In genomic region chr2:104282835-104283234, GRCm38 (mm10) we compare ENCODE assay signal across 26 mouse cellular contexts.
A peak's percentile ranks its signal among the peaks of the same experiment; 100 is the strongest.
DNase-seq lines count a peak whose midpoint lies in the region; ATAC-seq and TF ChIP-seq lines count a peak whose summit lies in the region.
"Had no signal": no experiment of that assay in that cellular context is flagged by ENCODE, and none has a peak within 500 bp of the region (broad histone marks: within the 10 kb centered on the region; RNA-seq: fewer than 3 reads in every experiment).

No protein-coding gene starts in this region.

- ATAC-seq in forebrain, embryonic 14.5 days: peak; percentile 37; the same call in 1 of the 2 replicates
- ATAC-seq in forebrain, embryonic 11.5 days (replicated peaks; ENCODE audit: low FRiP score): no peak
- ATAC-seq in hindbrain, postnatal 0 days: no peak
- no peak for ATAC-seq in hindbrain, embryonic 12.5 days (ENCODE audit: low FRiP score)
- ATAC-seq in forebrain, postnatal 0 days: peak; percentile 54; the same call in 1 of the 2 replicates
- ATAC-seq: intestine, postnatal 0 days; Patski had no signal

- H3K27me3 ChIP-seq in forebrain, embryonic 14.5 days (replicated peaks; ENCODE audit: control insufficient read depth, insufficient read depth, low read length): no peaks in the 10 kb centered on the region
- no peaks in the 10 kb centered on the region for H3K27me3 ChIP-seq in forebrain, embryonic 11.5 days (ENCODE audit: control insufficient read depth, insufficient read depth, low read length)
- H3K27me3 ChIP-seq in hindbrain, postnatal 0 days (ENCODE audit: insufficient read depth, low read length): no peaks in the 10 kb centered on the region
- H3K27me3 ChIP-seq in hindbrain, embryonic 12.5 days: no peaks in the 10 kb centered on the region
- no peaks in the 10 kb centered on the region for H3K27me3 ChIP-seq in forebrain, postnatal 0 days (ENCODE audit: insufficient read depth, low read length)
- H3K27me3 ChIP-seq: CH12.LX; embryonic facial prominence, embryonic 12.5 days; embryonic facial prominence, embryonic 15.5 days; heart, embryonic 13.5 days had no signal

- H3K9me3 ChIP-seq in forebrain, embryonic 14.5 days (replicated peaks; ENCODE audit: control insufficient read depth, low read length): no peaks in the 10 kb centered on the region
- no peaks in the 10 kb centered on the region for H3K9me3 ChIP-seq in forebrain, embryonic 11.5 days (ENCODE audit: control insufficient read depth, low read length)
- H3K9me3 ChIP-seq in hindbrain, postnatal 0 days (ENCODE audit: low read length): no peaks in the 10 kb centered on the region
- H3K9me3 ChIP-seq in hindbrain, embryonic 12.5 days (replicated peaks): no peaks in the 10 kb centered on the region; the same call in 1 of the 2 replicates
- H3K9me3 ChIP-seq in forebrain, postnatal 0 days (ENCODE audit: low read length): no peaks in the 10 kb centered on the region
- H3K9me3 ChIP-seq: embryonic facial prominence, embryonic 12.5 days; embryonic facial prominence, embryonic 15.5 days; G1E; heart, embryonic 10.5 days; heart, embryonic 13.5 days had no signal

- 59% methylated on average over 2 of the region's 2 CpGs for WGBS in forebrain, embryonic 14.5 days
- WGBS in forebrain, embryonic 11.5 days: 79% methylated on average over 2 of the region's 2 CpGs
- 65% methylated on average over 2 of the region's 2 CpGs for WGBS in hindbrain, postnatal 0 days
- 90% methylated on average over 2 of the region's 2 CpGs for WGBS in hindbrain, embryonic 12.5 days
- 43% methylated on average over 2 of the region's 2 CpGs for WGBS in forebrain, postnatal 0 days

- no peak overlapping the region for H3K4me2 ChIP-seq in forebrain, embryonic 14.5 days (ENCODE audit: low read length)
- no peak overlapping the region for H3K4me2 ChIP-seq in forebrain, embryonic 11.5 days (ENCODE audit: low read depth, low read length, severe bottlenecking)
- H3K4me2 ChIP-seq in hindbrain, postnatal 0 days (ENCODE audit: low read depth, low read length): no peak overlapping the region
- no peak overlapping the region for H3K4me2 ChIP-seq in hindbrain, embryonic 12.5 days (replicated peaks)
- H3K4me2 ChIP-seq in forebrain, postnatal 0 days (ENCODE audit: low read depth): 0 out of 2 replicates have a peak overlapping the region, but pooled peaks have one; percentile 23
- H3K4me2 ChIP-seq: embryonic facial prominence, embryonic 12.5 days; embryonic facial prominence, embryonic 15.5 days; heart, embryonic 13.5 days had no signal

- peak overlapping the region; percentile 36; the same call in 1 of the 2 replicates for H3K27ac ChIP-seq in forebrain, embryonic 14.5 days (ENCODE audit: low read depth, low read length)
- H3K27ac ChIP-seq in forebrain, embryonic 11.5 days (ENCODE audit: low read depth, low read length): no peak overlapping the region
- H3K27ac ChIP-seq in hindbrain, postnatal 0 days: no peak overlapping the region
- no peak overlapping the region for H3K27ac ChIP-seq in hindbrain, embryonic 12.5 days
- H3K27ac ChIP-seq in forebrain, postnatal 0 days (ENCODE audit: low read depth, low read length): peak overlapping the region; percentile 42
- H3K27ac ChIP-seq: embryonic facial prominence, embryonic 12.5 days; embryonic facial prominence, embryonic 15.5 days; heart, adult 2 months; heart, embryonic 10.5 days; heart, embryonic 13.5 days had no signal

- no peaks in the 10 kb centered on the region for H3K36me3 ChIP-seq in forebrain, embryonic 14.5 days (ENCODE audit: control insufficient read depth, insufficient read depth, low read length)
- H3K36me3 ChIP-seq in forebrain, embryonic 11.5 days (ENCODE audit: control insufficient read depth, insufficient read depth, low read length): no peaks in the 10 kb centered on the region
- H3K36me3 ChIP-seq in hindbrain, postnatal 0 days (ENCODE audit: insufficient read depth, low read length): no peaks in the 10 kb centered on the region
- H3K36me3 ChIP-seq in hindbrain, embryonic 12.5 days: no peaks in the 10 kb centered on the region
- H3K36me3 ChIP-seq in forebrain, postnatal 0 days (ENCODE audit: insufficient read depth): no peaks in the 10 kb centered on the region
- H3K36me3 ChIP-seq: embryonic facial prominence, embryonic 12.5 days; embryonic facial prominence, embryonic 15.5 days; G1E; heart, embryonic 10.5 days; heart, embryonic 13.5 days had no signal

- H3K9ac ChIP-seq in forebrain, embryonic 14.5 days (ENCODE audit: low read length): no peak overlapping the region
- H3K9ac ChIP-seq in forebrain, embryonic 11.5 days (ENCODE audit: low read length): no peak overlapping the region
- H3K9ac ChIP-seq in hindbrain, postnatal 0 days (replicated peaks; ENCODE audit: low read length): no peak overlapping the region
- no peak overlapping the region for H3K9ac ChIP-seq in hindbrain, embryonic 12.5 days
- no peak overlapping the region for H3K9ac ChIP-seq in forebrain, postnatal 0 days
- H3K9ac ChIP-seq: embryonic facial prominence, embryonic 12.5 days; embryonic facial prominence, embryonic 15.5 days; heart, embryonic 13.5 days had no signal

- no peak for TF ChIP-seq CTCF in hindbrain, postnatal 0 days (IDR thresholded peaks at IDR 0.05; ENCODE audit: low read depth)
- TF ChIP-seq CTCF in brain, embryonic 14.5 days (IDR thresholded peaks at IDR 0.05; ENCODE audit: borderline replicate concordance, extremely low read depth, insufficient read depth, insufficient read length): no peak
- TF ChIP-seq CTCF in forebrain, postnatal 0 days (IDR thresholded peaks at IDR 0.05; ENCODE audit: low read depth): no peak

- no peak for TF ChIP-seq POLR2A in brain, embryonic 14.5 days (IDR thresholded peaks at IDR 0.05; ENCODE audit: borderline replicate concordance, extremely low read depth, insufficient read depth, insufficient read length, poor library complexity, severe bottlenecking)

- H3K4me3 ChIP-seq in forebrain, embryonic 14.5 days (ENCODE audit: low read depth, low read length): no peak overlapping the region
- no peak overlapping the region for H3K4me3 ChIP-seq in forebrain, embryonic 11.5 days (ENCODE audit: low read depth, low read length)
- H3K4me3 ChIP-seq in hindbrain, postnatal 0 days (ENCODE audit: low read length): no peak overlapping the region
- H3K4me3 ChIP-seq in hindbrain, embryonic 12.5 days: no peak overlapping the region
- H3K4me3 ChIP-seq in forebrain, postnatal 0 days (ENCODE audit: low read depth, low read length): no peak overlapping the region
- H3K4me3 ChIP-seq: embryonic facial prominence, embryonic 12.5 days; embryonic facial prominence, embryonic 15.5 days; heart, adult 2 months; heart, embryonic 10.5 days; heart, embryonic 13.5 days had no signal

- peak; percentile 52 for DNase-seq in forebrain, embryonic 14.5 days (ENCODE audit: low spot score)
- DNase-seq in forebrain, embryonic 11.5 days (ENCODE audit: low spot score): no peak
- peak; percentile 44 for DNase-seq in hindbrain, postnatal 0 days (ENCODE audit: low spot score)
- peak; percentile 60 for DNase-seq in brain, embryonic 14.5 days (ENCODE audit: low read depth)
- DNase-seq in forebrain, postnatal 0 days: peak; percentile 62
- DNase-seq in thymus, adult 18-20 months: no peak
- DNase-seq: adrenal gland, postnatal 10 days; adrenal gland, postnatal 36 days; B cell, adult 2 months; cerebellum, adult 11 months; cerebellum, adult 2 months; cerebellum, adult 9-11 months; gastrocnemius, postnatal 10 days; gastrocnemius, postnatal 36 days; heart, adult 2 months; heart, postnatal 14 days; heart, postnatal 4 days had no signal

- 0 out of 2 replicates have a peak, but pooled peaks cover 2% of the 10 kb centered on the region for H3K4me1 ChIP-seq in forebrain, embryonic 14.5 days (ENCODE audit: control insufficient read depth, insufficient read depth, low read length)
- H3K4me1 ChIP-seq in forebrain, embryonic 11.5 days (replicated peaks; ENCODE audit: control insufficient read depth, insufficient read depth, low read length): no peaks in the 10 kb centered on the region
- H3K4me1 ChIP-seq in hindbrain, postnatal 0 days (ENCODE audit: insufficient read depth, low read length): peaks cover 3% of the 10 kb centered on the region; the same call in 1 of the 2 replicates
- no peaks in the 10 kb centered on the region for H3K4me1 ChIP-seq in hindbrain, embryonic 12.5 days
- no peaks in the 10 kb centered on the region for H3K4me1 ChIP-seq in forebrain, postnatal 0 days (ENCODE audit: insufficient read depth)
- H3K4me1 ChIP-seq: embryonic facial prominence, embryonic 12.5 days; embryonic facial prominence, embryonic 15.5 days; heart, embryonic 10.5 days; heart, embryonic 13.5 days had no signal

Comparison
In these comparisons a context has a peak if more than half of its experiments do, and no peak if none do; other contexts are left out.
1. ATAC-seq: peak in forebrain, embryonic 14.5 days (single experiment) and forebrain, postnatal 0 days (single experiment); none in forebrain, embryonic 11.5 days (single experiment), hindbrain, postnatal 0 days (single experiment) and hindbrain, embryonic 12.5 days (single experiment).
2. DNase-seq: peak in forebrain, embryonic 14.5 days (single experiment), hindbrain, postnatal 0 days (single experiment), brain, embryonic 14.5 days (single experiment) and forebrain, postnatal 0 days (single experiment); none in forebrain, embryonic 11.5 days (single experiment) and thymus, adult 18-20 months (0 of 2).
3. H3K27ac ChIP-seq: peak in forebrain, embryonic 14.5 days (single experiment) and forebrain, postnatal 0 days (single experiment); none in forebrain, embryonic 11.5 days (single experiment), hindbrain, postnatal 0 days (single experiment) and hindbrain, embryonic 12.5 days (single experiment).